Mouse (Mus musculus) midbrain, embryonic 10.5 days (tissue): ENCODE results near the gene Slc24a4. TPM values are rescaled to one million over a fixed set of nuclear protein-coding genes. Genes with fewer than 3 reads are reported as not detected.

ENCODE experiments used
- DNase-seq: peaks from one replicate; pipeline ENCODE4 v3.0.0-alpha.2; 2017; ENCODE audit warnings: low spot score
- H3K27ac ChIP-seq: fragments of 300-500 bp; sonication (generic); replicated peaks from 2 replicates; pipeline ENCODE4 v1.5.1; 2016; ENCODE audit warnings: mild to moderate bottlenecking
- H3K27me3 ChIP-seq: fragments of 300-500 bp; sonication (generic); 2 replicates; pipeline ENCODE4 v1.6.1; 2016; ENCODE audit warnings: low read depth, mild to moderate bottlenecking; ENCODE audit not compliant: poor library complexity, severe bottlenecking
- H3K36me3 ChIP-seq: fragments of 300-500 bp; sonication (generic); 2 replicates; pipeline ENCODE4 v1.6.1; 2016; ENCODE audit warnings: mild to moderate bottlenecking, moderate library complexity
- H3K4me1 ChIP-seq: fragments of 300-500 bp; sonication (generic); 2 replicates; pipeline ENCODE4 v1.6.1; 2016
- H3K4me3 ChIP-seq: fragments of 300-500 bp; sonication (generic); 2 replicates; pipeline ENCODE4 v1.5.1; 2016; ENCODE audit warnings: mild to moderate bottlenecking, moderate library complexity
- H3K9me3 ChIP-seq: fragments of 300-500 bp; sonication (generic); replicated peaks from 2 replicates; pipeline ENCODE4 v1.6.1; 2016; ENCODE audit warnings: mild to moderate bottlenecking
- WGBS: fragments of 180-500 bp; shearing (Covaris S2); methylation state at CpG from one replicate; pipeline ENCODE4 v1.1.7; 2016; 5-methylcytosine and 5-hydroxymethylcytosine counted together
- polyA plus RNA-seq: library from polyadenylated mRNA; unstranded; fragments of >200 nt; fragmentation: Nextera tagmentation; extraction: Ambion mirVana; gene quantifications from 2 replicates; pipeline ENCODE4 v1.2.1, GENCODE M21; 2016

Slc24a4 gene
- polyA plus RNA-seq, 1 experiment from 2014 or later = 0.17 TPM

DNA sequence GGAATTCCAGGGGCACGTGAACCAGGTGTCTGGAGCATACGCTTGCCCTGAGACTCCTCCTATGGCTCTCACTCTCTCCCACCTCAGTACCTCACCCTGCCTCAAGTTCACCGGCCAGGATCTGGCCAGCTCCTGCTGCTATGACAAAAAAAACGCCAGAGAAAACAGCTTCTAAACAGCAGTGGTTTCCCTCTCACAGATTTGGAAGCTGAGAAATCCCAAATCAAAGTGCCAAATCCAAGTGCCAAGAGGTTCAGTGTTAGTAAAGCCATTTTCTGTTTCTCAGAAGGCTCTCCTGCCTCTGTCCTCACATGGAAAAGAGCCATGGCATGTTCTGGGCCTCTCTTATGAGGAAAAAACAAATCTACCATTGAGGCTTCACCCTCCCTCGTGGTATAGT lies 166.1 kb downstream of the Slc24a4 start:
- DNase-seq = no peak
- Histone ChIP-seq H3K27me3 (no peaks in the 10 kb centered on the region), H3K27ac (no peak overlapping the region), H3K4me1 (0 out of 2 replicates have a peak, but pooled peaks cover 2% of the 10 kb centered on the region), H3K4me3 (no peak overlapping the region), H3K36me3 (no peaks in the 10 kb centered on the region), H3K9me3 (no peaks in the 10 kb centered on the region)
- 71% methylated on average over 5 of the region's 5 CpGs for WGBS

DNA sequence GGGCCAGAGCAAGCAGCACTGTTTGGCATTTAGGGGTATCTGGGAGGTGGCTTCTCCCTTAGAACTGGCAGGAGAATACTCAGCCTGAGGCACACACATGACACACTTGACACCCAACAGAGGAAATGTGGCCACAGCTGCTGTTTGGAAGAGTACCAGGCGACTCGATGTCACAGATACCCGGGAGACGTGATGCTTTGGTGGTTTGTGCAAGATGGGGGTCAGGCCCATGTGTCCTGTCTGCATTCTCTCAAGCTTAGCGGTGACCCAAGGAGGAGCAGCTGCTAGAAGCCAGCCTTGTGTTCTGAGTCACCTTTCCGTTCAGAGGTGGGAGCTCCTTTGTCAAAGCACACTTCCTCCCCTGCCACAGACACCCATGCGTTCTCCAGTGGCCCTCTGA lies 166.7 kb downstream of the Slc24a4 start:
- 85% methylated on average over 7 of the region's 7 CpGs for WGBS

DNA sequence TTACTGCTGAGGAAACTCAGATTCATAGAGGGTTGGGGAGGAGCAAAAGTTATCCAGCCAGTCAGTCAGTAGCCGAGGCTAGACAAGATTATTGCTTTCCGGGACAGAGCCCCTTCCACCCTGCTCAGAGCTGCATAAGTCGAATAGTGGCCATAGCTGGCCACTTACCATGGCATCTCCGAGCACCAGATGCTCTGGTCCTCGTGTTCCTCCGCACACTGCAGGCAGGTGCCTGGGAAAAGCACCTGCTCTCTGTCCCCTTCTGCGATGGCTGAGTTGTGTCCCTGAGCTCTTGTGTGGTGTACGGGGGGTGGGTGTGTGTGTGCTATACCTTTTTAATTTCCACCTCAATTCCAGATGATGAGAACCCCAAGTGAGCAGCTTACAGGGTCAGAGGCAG lies 167.1 kb downstream of the Slc24a4 start:
- 87% methylated on average over 8 of the region's 8 CpGs for WGBS
- Histone ChIP-seq H3K36me3 (no peaks in the 10 kb centered on the region), H3K4me3 (no peak overlapping the region), H3K27ac (no peak overlapping the region), H3K27me3 (no peaks in the 10 kb centered on the region), H3K9me3 (no peaks in the 10 kb centered on the region), H3K4me1 (0 out of 2 replicates have a peak, but pooled peaks cover 2% of the 10 kb centered on the region)
- DNase-seq = no peak

More for the DNA sequence above, 166.7 kb downstream of the Slc24a4 start:
- no peaks in the 10 kb centered on the region for H3K9me3 ChIP-seq
- H3K27me3 ChIP-seq = no peaks in the 10 kb centered on the region
- DNase-seq = no peak
- 0 out of 2 replicates have a peak, but pooled peaks cover 2% of the 10 kb centered on the region for H3K4me1 ChIP-seq
- H3K4me3 ChIP-seq = no peak overlapping the region
- H3K36me3 ChIP-seq = no peaks in the 10 kb centered on the region
- H3K27ac ChIP-seq = no peak overlapping the region

DNA sequence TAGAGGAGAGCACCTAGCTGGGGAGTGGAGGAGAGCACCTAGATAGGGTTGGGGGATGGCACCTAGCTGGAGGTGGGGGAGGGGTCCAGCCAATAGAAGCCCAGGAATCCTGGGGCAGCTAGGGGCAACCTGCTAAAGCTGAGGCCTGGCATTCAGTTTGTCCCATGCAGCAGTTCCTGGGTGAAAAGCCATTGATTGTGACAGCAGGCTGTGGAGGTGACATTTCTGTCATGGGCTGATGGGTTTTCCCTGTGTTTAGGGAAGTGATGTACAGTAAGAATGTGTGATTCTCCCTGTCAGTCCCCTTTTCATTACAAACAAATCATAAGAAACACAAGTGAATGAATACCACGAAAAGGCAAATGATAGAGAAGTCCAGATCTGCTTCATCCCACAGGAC lies 167.8 kb downstream of the Slc24a4 start:
- Histone ChIP-seq H3K9me3 (no peaks in the 10 kb centered on the region), H3K36me3 (no peaks in the 10 kb centered on the region), H3K27ac (no peak overlapping the region), H3K4me3 (no peak overlapping the region), H3K27me3 (no peaks in the 10 kb centered on the region), H3K4me1 (0 out of 2 replicates have a peak, but pooled peaks cover 2% of the 10 kb centered on the region)
- no peak for DNase-seq
- 77% methylated on average over 1 of the region's 1 CpGs for WGBS

DNA sequence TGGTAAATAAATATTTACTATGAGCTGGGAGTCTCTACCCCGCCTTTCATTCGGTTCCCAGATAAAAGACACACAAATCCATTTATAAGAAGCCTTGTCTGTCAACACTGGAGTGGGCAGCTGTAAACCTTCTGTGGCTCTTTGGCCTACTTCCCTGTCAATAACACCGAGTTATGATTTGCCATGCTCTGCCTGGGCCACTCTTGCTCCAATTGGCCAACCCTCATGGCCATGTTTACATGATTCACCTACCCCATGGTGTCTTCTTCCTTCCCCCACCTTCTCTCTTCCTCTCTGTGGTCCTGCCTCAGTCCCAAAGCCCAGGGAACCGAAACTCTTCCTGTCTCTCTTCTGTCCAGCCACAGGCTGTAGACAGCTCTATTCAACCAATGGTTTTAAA lies 168.4 kb downstream of the Slc24a4 start:
- Histone ChIP-seq H3K9me3 (no peaks in the 10 kb centered on the region), H3K27me3 (no peaks in the 10 kb centered on the region), H3K4me1 (peaks cover 3% of the 10 kb centered on the region; the same call in 1 of the 2 replicates), H3K4me3 (no peak overlapping the region), H3K27ac (no peak overlapping the region), H3K36me3 (no peaks in the 10 kb centered on the region)
- no peak for DNase-seq
- 83% methylated on average over 4 of the region's 4 CpGs for WGBS

DNA sequence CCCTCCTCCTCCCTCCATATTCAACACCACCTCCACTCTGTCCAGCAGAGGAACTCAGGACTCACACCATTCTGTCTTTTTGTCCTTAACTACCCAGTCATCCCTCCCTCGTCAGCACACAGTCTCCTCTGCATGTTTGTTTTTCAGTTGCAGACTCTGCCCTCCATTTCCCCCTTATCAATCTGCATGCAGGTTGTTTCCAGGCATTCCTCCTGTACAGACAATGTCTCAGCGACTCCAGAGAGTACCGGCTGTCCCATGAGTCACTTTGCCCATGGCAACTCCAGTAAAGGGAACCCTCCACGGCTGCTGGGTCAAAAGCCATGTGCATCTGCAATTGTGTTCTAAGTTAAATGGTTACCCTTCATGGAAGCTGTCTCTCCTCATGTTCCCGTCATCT lies 170.7 kb downstream of the Slc24a4 start:
- Histone ChIP-seq H3K4me3 (no peak overlapping the region), H3K4me1 (peaks cover 23% of the 10 kb centered on the region), H3K9me3 (no peaks in the 10 kb centered on the region), H3K27me3 (no peaks in the 10 kb centered on the region), H3K27ac (no peak overlapping the region), H3K36me3 (no peaks in the 10 kb centered on the region)
- 77% methylated on average over 5 of the region's 5 CpGs for WGBS
- no peak for DNase-seq

DNA sequence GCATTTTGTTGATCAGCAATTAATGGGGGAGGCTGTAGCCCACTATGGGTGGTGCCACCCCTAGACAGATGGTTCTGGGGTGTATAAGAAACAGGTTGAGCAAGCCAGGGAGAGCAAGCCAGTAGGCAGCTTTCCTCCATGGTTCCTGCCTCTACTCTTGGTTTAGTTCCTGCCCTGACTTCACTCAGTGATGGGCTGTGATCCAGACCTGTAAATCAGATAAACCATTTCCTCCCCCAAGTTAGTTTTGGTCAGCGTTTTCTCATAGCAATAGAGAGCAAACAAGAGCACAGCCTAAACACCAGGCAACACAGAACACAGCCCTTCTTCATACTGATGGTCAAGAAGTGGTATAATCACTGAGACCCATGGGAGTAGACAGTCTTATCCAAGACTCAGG lies 173.1 kb downstream of the Slc24a4 start:
- H3K27ac ChIP-seq = no peak overlapping the region
- no peak for DNase-seq
- peaks cover 29% of the 10 kb centered on the region for H3K4me1 ChIP-seq
- no peaks in the 10 kb centered on the region for H3K9me3 ChIP-seq
- no peaks in the 10 kb centered on the region for H3K36me3 ChIP-seq
- H3K4me3 ChIP-seq = no peak overlapping the region
- 70% methylated on average over 1 of the region's 1 CpGs for WGBS
- H3K27me3 ChIP-seq = no peaks in the 10 kb centered on the region

DNA sequence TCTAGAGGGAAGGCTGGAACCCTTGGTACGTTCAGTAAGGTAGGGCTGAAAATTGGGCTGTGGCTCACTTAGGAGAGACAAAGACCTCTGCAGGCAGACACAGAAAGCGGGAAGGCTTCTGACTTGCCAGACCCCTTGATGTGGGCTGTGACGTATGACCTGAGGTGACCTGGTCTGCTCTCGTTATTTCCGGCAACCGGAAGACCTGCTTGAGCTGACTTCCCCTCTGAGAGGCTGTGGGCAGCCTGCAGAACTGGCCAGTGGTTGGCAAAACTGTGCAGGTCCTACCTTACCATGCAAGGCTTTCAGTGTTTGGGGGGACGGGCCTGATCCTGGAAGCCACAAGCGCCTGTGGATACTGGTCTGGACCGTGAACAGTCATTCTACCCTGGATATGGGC lies 173.8 kb downstream of the Slc24a4 start:
- no peaks in the 10 kb centered on the region for H3K9me3 ChIP-seq
- H3K4me3 ChIP-seq = no peak overlapping the region
- H3K4me1 ChIP-seq = peaks cover 29% of the 10 kb centered on the region
- no peak overlapping the region for H3K27ac ChIP-seq
- no peak for DNase-seq
- H3K36me3 ChIP-seq = no peaks in the 10 kb centered on the region
- no peaks in the 10 kb centered on the region for H3K27me3 ChIP-seq
- WGBS = 90% methylated on average over 9 of the region's 9 CpGs

DNA sequence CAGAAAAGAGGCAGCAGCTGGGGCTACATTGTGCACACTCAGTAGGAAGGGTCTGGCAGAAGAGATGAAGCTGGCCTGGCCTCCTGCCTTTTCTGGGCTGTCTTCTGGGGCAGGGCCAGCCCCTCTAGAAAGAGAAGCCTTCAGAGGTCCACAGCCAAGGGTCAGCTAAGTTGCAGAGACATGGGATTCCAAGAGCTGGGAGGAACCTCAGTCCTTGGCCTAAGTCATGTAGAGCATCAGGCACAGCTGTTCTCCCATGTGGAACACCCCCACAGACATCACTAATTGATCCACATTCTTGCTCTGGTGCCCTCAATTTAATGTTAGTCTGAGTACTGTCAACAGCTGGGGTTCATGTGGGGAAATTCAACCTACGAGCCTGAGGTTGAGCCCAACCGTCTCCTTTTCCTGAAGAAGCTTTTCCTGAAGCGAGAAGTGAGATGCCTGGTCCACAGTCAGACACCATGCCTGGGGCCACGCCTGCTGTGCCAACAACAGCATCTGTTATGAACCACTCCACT lies 174.4 kb downstream of the Slc24a4 start:
- WGBS = 74% methylated on average over 4 of the region's 4 CpGs
- Histone ChIP-seq H3K4me3 (no peak overlapping the region), H3K27ac (peak overlapping the region; percentile 49; the same call in 1 of the 2 replicates), H3K36me3 (no peaks in the 10 kb centered on the region), H3K9me3 (no peaks in the 10 kb centered on the region), H3K4me1 (peaks cover 29% of the 10 kb centered on the region), H3K27me3 (no peaks in the 10 kb centered on the region)
- DNase-seq = no peak

DNA sequence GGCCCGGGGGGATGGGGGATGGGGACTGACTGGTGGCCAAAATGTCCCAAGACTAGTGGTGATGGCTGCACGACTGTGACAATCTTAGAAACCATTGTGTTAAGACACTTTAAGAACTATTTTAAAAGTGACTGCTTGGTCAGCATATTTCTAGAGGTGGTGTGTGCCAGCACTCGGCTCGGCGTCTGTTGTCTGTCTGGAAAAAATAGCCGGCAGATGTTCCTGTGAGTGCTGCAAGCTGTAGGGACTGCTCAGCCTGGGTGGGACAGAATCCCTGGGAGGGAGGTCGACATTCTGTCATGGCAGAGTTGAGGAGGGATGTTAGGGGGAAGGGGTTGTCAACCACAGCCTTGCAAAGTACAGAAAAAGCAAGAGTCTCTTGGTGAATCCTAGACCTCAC lies 175.3 kb downstream of the Slc24a4 start:
- WGBS = 67% methylated on average over 7 of the region's 7 CpGs
- no peak for DNase-seq
- 0 out of 2 replicates have a peak overlapping the region, but pooled peaks have one; percentile 38 for H3K27ac ChIP-seq
- H3K27me3 ChIP-seq = no peaks in the 10 kb centered on the region
- H3K4me3 ChIP-seq = no peak overlapping the region
- no peaks in the 10 kb centered on the region for H3K36me3 ChIP-seq
- peaks cover 31% of the 10 kb centered on the region for H3K4me1 ChIP-seq
- H3K9me3 ChIP-seq = no peaks in the 10 kb centered on the region

DNA sequence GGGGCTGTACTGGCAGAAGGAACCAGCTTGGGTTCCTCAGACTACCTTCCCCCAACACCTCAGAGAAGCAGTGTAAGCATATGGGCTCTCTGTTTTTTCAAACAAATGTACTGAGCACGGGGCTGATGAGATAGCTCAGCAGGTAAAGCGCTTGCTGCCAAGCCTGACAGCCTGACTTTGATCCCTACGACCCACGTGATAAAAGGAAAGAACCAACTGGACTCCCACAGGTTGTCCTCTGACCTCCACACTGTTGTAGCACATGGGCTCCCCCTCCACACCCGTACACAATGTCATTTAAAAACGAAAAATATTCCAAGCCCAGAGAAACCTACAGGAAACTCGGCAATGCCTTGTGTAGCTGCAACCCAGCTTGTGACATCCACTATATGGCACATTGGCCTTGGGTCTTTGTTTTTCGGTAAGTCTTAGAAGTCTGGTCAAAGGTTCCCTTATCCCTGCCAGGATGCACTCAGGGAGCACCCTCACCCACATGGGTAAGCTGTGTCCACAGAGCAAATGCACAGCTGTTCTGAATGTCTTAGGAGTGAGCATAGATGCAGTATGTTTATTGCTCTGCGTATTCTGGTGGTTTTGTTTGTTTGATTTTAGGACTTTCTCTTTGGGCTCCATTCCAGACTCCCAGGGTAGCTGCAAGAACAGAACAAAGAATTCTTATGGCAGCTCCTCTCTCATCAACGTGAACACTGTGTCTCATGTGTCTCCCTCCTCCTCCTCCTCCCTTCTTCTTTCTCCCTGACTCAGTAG lies 176.7 kb downstream of the Slc24a4 start:
- H3K27me3 ChIP-seq = no peaks in the 10 kb centered on the region
- DNase-seq = no peak
- H3K36me3 ChIP-seq = no peaks in the 10 kb centered on the region
- peaks cover 31% of the 10 kb centered on the region for H3K4me1 ChIP-seq
- no peak overlapping the region for H3K27ac ChIP-seq
- no peak overlapping the region for H3K4me3 ChIP-seq
- 69% methylated on average over 10 of the region's 10 CpGs for WGBS
- no peaks in the 10 kb centered on the region for H3K9me3 ChIP-seq

DNA sequence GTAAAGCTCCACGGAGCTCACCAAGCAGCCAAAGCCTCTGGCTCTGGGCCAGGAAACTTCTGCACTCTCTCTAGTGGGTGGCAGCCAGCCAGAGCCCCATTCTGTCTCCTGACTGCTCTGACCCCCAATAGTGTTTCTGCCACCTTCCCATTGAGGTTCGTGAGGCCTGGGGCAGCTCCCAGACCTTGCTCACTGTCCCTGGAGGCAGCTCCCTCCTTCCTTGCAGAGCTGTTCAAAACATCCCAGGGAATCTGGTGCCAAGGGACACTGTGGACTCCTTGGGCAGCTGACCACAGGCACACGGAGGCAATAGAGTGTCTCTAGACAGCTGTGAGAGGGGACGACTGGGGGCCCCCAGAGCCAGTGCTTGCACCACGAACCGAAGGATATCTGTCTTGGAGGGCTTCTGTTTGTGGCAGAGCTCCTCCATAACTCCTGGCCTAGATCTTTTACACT lies 179.5 kb downstream of the Slc24a4 start:
- no peak overlapping the region for H3K27ac ChIP-seq
- no peaks in the 10 kb centered on the region for H3K36me3 ChIP-seq
- H3K4me3 ChIP-seq = no peak overlapping the region
- no peaks in the 10 kb centered on the region for H3K27me3 ChIP-seq
- H3K4me1 ChIP-seq = peaks cover 20% of the 10 kb centered on the region
- DNase-seq = no peak
- H3K9me3 ChIP-seq = no peaks in the 10 kb centered on the region
- 85% methylated on average over 6 of the region's 6 CpGs for WGBS

DNA sequence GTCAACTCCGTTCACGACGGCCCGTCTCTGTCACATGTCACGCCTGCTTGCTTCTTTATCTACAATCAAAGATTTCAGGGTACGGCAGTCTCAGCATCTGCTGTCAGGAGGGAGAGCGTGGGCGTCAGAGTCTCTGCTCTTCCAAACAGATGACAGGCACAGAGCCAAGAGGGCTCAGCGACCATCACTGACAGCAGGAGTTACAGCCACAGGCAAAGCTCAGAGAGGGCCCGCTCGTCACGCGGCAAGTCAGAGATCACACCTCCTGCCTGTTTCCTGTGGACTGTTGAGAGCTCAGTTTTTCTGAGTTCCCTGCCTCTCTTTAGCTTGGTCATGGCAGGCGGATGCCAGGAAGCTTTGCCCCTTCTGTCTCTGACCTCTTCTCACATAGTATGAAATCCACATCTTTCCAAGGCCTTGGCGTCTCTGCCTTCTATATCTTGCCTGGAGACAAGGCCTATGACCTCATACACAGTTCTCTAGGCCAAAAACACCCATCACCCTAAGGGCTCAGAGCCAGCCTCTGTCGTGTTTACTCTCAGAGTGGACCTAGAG lies 180.0 kb downstream of the Slc24a4 start:
- Histone ChIP-seq H3K4me1 (peaks cover 17% of the 10 kb centered on the region), H3K36me3 (no peaks in the 10 kb centered on the region), H3K4me3 (no peak overlapping the region), H3K9me3 (no peaks in the 10 kb centered on the region), H3K27me3 (no peaks in the 10 kb centered on the region), H3K27ac (no peak overlapping the region)
- 84% methylated on average over 16 of the region's 16 CpGs for WGBS
- DNase-seq = no peak
